Mouse (Mus musculus) E14TG2a.4 (cell line): Measurements from ENCODE around the gene Pacrg.

Source experiments
- CTCF ChIP-seq: conservative IDR thresholded peaks from 2 replicates; pipeline ENCODE4 v1.5.1; 2014; ENCODE audit warnings: low read length
- NANOG ChIP-seq: IDR thresholded peaks from 2 replicates; pipeline ENCODE4 v1.6.1; 2014; ENCODE audit warnings: borderline replicate concordance, low read length, mixed read lengths
- POU5F1 ChIP-seq: IDR thresholded peaks from 2 replicates; pipeline ENCODE4 v1.6.1; 2014; ENCODE audit warnings: low read length, borderline replicate concordance

DNA sequence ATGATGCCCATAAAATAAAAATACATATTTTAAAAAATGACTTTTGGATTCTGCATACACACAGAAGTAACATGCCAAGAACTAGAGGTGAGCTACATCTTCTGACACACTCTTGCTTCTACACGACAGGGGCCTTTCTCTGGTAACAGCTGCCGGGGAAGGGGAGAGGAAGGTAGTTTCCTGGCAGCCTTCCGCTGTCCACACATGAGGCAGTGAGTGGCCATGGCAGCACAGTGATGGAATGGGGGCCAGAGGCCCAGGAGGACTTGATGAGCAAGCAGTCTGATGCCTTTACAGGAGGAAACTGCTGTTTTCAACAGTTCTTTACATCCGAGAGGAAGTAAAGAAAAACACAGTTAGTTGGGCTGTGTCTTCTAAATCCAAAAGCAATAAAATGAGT, 409.3 kb downstream of the Pacrg start:
- TF ChIP-seq CTCF: no peak
- no peak for TF ChIP-seq POU5F1
- TF ChIP-seq NANOG: no peak
